Mouse (Mus musculus): ENCODE measurements at regions not wholly inside any gene's neighbourhood (a gene's known extent, or its start where the extent isn't known, plus 50 kb on each side); places are given as distances from the start of the nearest gene placed in this dataset.

DNA sequence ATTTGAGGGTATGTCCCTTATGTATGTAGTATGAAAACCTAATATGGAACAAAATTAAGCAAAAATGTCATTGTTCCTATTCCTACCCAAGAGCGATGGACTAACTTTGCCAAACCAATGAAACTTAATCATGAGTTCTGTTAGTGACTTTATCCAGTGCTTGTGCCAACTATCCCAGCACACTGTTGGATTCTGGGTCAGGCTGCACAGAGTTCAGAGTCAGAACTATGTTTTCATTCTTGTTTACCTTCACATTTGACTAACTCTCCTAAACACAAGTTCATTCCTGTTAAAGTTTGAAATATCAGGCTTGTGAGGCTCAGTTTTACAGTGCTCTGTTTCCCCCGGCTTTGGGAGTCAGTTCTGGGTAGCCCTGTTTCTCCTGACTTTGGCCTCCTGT is 100.2 kb downstream of the Sp3 start:
- no peak for DNase-seq (ENCODE audit: low read depth)

DNA sequence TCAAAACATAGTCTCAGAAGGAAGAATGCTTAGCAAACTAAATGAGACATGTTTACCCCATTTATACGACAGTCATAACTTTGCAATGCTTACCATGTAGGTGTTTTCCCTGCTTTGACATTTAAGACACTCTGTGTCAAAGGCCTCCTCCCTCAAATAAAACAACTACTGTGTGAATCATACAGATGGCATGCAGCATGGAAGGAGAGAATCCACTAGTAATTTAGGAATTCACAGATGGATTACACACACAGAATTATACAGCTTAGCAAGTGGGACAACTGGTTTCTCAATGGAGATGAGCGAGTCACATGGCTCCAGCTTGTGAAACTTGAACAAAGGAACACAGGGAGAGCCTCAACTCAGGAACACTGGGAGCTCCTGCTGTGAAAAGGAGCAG is 98.7 kb downstream of the Sp3 start:
- DNase-seq (ENCODE audit: low read depth) = peak; percentile 14

DNA sequence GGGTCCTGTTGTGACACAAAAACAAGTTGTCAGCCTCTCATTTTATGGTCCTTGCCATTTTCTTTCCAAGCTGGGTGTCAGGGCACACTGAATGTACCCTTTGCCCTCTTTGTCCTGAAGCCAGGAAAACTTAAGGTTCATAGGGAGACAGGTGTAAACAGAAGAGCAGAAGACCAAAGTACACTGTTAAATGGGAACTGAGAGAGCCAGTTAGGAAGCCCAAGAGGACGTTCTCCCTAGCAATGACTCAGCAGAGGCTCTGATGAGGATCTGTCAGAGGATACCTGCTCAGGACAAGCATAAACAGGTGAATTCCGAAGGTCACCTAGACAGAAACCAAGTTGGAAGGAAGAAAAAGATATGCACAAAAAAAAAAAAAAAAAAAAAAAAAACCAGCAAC is 94.0 kb downstream of the Sp3 start:
- DNase-seq (ENCODE audit: low read depth) = no peak

All from gonadal fat pad, adult 2 months (tissue).